Mouse (Mus musculus) cerebellum, adult 9-10 months (tissue): ENCODE results near the gene Npc1l1.
"Not testable (repeated sequence)": the region's sequence is repeated elsewhere in the genome, so short reads cannot be mapped to it uniquely, and the experiment has no call there.

Experiments
- DNase-seq: peaks from one replicate; pipeline ENCODE4 v3.0.0; 2022

The Npc1l1 gene

DNA sequence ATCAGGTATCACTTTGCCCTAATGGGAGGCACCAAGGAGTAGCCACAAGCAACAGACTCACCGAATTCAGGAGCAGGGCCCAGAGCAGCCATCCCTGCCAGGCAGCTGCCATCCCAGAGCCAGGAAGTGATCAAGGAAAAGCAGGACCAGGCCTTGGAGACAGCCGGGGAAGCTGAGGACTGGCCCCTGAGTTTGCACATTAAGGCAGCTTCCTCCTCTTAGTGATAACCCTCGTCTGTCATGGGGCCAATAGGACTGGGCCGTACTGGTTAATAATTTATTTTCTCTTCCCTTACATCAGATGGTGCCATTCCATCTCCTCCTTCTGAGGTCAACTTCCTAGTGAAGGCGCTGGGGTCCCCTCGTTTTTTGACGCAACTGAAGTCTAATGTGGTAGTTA lies at the start of gene Npc1l1:
Gene Npc1l1, minus strand, starts transcription at position 132 of the 400 bp plus-strand sequence.
- DNase-seq, result no peak

DNA sequence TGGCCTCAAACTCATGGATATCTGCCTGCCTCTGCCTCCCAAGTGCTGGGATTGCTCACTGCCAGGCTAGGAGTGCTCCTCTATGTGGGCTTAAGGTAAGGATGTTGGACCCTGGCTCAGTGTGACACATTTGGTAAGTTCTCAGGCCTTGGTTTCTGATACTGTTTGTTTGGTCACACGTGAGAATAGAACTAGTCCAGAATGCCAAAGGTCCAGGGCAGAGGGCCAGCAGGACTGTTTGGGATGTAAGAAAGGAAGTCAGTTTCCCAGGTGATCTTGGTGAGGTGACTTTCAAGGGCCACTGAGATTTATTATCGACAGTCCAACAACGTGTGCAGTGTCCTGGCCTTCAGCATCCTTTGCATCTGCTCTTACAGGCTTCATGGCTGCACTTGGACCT lies 46.5 kb upstream of the Npc1l1 start:
- no peak for DNase-seq

DNA sequence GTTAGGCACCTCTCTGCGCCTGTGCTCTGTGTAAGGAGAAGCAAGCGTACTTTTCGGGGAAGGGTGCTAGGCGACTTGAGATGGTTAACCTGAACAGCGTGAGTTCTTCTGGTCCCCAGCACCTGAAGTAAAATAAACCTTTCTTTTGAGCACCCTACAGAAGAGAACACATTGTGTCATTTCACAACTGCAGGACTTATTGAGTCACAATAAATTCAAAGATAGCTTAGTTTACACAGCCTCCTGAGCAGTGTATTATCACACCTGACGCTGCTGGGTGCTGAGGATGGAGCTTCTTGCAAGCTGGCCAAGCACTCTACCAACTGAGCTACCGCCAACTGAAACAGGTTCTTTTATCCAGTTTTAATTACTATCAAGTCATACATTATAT lies 45.1 kb upstream of the Npc1l1 start:
- no peak for DNase-seq

DNA sequence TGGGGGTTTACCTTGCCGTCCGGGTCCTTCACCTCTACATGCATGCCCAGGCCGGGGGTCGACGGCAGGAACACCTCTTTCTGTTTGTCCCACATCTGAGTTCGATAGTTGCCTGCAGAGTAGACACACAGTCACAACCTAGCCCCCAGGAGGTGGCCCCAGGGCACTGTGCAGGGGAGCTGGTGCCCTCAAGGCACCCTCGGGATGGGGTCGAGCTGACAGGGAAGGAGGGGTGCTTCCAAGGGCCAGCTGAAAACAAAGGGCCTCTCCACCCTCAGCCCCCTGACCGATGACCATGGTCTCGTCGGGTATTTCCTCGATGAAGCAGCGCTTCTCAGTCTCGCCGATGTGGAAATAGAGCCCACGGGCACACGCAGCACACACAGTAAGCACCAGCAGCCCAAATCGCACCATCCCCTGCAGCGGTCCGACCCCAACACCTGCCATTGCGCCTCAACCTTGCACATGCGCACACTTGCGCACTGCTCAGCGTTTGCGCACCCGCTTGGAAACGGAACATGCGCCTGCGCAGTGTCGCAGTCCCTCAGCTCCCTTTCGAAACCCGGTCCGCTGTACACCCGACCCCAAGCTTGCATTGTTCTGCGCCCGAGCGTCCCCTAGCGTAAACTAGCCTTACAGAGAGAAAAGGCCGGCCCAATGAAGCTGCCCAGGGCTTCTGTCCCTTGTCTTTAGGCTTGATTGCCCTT lies 44.6 kb upstream of the Npc1l1 start, which contains the start of gene Tmed4:
Gene Tmed4, minus strand, starts transcription at position 484 of the 707 bp plus-strand sequence.
- peak; percentile 99 for DNase-seq

DNA sequence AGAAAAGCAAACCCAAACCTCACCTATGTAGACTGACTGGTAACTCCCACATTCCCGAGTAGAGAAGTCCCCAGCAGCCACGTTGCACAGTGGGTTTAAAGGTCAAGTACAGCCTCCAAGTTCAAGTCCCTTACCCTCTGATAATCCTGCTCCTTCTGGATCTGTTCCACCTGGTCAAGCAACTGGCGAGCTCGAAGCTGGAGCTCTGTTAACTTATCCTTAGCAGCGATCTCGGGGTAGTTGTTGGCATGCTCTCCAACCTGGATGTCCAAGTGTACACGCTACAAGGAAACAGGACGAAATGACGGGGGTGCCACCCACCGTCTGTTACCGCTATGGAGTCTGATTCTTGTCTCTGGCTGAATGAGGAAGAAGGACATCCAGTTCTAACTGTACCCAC lies 43.7 kb upstream of the Npc1l1 start:
- no peak for DNase-seq

DNA sequence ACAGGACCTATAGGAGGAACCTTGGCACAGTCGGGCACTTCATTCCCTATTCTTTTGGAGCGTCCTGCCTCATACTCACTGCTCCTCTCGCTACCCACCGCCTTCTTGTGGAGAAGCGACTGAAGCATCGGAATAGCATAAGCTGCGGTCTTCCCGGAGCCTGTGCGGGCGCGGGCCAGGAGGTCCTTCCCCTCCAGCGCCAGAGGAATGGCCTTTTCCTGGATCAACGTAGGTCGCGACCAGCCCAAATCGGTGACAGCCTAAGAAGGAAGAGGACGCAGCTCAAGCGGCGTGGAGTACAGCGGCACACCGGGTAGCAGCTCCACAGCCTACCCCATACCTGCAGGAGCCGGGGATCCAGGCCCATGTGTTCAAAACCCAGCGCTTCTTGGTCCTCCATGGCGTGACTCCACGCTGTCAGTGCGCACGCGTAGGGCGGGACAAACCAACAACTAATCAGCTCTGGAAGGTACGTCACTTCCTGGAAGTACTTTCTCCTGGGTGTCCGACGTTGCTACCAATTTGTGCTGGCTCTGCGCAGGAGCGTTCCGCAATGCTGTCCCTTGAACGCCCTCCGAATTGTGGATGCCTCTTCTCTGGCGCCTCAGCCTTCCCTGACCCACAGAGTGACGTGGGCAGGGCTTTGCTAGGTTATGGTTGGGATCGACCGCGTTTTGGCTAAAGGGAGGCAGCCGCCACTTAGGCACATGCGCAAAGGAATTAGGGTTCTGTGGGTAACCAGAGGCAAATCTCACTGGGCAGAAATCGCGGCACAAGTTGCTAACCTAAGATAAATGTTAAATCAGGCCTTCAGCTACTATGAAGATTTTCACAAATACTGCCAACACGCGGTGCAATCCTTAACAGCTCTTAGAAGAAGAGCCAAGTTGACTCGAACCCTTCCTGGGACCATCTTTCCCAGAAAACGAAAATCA lies 37.6 kb upstream of the Npc1l1 start, which contains the start of gene Ddx56:
Gene Ddx56, minus strand, starts transcription at position 453 of the 935 bp plus-strand sequence.
- DNase-seq, result peak; percentile 97

DNA sequence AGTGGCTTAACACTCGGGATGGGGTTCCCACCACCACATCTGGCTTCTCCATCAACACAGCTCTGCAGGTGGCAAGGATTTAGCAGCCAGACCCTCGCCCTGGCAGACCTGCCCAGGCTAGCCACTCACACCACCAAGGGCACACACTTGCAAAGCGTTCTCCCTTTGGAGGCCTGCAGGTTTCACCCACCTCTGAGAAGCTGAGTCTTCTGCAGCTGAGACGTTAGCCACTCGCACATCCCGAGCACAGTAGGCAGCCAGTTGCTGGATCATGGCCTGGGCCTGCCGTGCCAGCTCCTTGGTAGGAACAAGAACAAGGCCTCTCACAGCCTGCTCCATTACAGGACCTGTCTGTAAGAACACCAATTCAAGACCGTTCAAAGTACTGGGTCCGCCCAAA lies 36.7 kb upstream of the Npc1l1 start:
- DNase-seq, result no peak

DNA sequence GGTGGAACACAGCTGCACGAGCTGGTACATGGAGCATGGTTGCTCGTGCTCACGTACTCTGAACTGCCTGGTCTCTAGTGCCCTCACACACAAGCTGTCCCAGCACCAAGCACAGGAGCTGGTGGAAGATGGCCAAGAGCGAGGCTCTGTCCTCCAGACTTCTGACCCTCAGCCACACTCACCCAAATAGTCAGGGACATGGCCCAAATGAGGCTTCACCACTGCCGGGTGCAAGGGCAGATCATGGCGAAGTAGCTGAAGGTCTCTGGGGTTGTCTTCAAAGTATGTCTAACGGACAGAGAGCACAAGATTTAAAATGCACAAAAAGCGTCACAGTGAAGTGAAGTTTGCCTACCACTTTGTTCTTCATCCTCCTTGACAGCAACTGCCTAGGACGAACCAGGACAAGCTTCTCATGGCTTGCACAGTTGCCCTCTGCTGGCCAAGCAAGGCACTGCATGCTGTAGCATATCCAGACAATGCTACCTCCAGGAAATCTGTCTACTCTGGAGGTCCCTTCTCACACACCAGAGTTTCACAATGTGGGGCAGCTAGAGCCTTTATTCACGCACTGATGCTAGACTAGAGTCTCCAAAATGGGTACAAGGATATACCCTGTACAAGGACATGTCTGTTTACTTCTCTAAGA lies 31.6 kb upstream of the Npc1l1 start:
- DNase-seq, result peak; percentile 73

DNA sequence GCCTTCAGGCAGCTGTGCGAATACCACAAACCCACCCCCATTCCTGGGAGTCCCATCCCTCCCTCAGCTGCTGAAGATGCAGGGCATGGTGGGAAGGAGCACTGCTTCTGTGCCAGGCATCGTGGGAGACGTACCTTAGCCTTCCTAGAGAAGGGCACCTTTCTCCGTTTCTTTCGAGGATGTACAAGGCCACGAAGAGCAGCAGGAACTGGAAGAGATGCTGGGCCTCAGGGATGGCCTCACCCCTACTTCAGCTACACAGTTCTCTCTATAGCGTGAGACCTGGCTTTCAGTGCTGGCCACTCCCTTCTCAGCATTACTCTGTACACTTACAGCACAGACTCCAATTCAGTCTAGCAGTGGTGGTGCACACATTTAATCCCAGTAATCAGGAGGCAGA lies 29.5 kb upstream of the Npc1l1 start:
- DNase-seq, result no peak

DNA sequence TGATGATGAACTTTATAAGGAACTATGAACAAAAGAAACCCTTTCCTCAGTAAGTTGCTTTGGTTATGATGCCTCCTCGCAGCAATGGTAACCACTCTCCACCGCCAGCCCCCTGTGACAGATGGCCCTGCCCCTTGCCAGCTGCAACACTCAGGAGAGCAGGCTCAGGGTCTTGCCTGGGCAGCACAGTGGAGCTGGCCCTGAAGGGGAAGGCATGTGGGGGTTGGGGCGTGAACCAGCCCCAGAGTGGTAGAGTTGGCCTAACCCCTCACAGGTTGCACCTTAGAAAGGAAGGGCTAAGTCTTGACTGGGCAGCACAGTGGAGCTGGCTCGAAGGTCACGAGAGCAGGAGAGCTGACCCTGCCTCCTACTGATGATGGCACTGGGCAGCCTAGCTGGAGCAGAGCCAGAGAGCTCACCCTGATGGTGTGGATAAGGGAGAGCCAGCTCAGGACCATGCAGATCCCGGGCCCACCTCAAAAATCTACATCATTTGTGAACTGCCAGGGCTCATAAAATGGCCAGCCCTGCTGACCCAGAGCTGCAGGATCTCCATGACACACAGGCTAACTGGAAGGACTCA lies 26.6 kb upstream of the Npc1l1 start:
- no peak for DNase-seq

DNA sequence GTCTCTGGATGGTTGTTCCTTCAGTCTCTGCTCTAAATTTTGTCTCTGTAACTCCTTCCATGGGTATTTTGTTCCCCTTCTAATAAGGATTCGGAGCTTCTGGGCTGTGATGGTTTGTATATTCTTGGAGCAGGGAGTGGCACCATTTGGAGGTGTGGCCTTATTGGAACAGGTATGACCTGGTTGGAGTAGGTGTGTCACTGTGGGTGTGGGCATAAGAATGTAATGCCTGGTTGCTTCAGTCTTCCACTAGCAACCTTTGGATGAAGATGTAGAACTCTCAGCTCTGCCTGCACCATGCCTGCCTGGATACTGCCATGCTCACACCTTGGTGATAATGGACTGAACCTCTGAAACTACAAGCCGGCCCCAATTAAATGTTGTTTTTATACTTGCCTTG lies 24.7 kb upstream of the Npc1l1 start:
- not testable (repeated sequence) for DNase-seq

DNA sequence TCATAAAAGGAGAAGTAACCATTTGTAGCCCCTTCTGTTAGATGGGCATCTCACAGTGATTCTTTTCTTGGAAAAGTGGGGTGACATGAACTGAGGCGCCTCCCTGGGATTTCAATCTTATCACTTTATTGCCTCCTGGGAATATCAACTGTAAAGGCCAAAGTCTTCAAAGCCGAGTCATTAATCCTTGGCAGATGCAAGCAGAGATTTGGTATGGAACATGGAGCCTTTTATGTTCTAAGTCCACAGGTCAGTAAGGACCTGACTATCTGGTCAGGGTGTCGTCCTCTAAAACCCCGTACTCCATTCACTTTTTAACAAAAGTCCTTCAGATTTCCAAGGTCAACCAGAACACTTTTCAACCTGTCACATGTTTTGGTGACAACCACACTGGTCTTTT lies 22.9 kb upstream of the Npc1l1 start:
- DNase-seq, result no peak

DNA sequence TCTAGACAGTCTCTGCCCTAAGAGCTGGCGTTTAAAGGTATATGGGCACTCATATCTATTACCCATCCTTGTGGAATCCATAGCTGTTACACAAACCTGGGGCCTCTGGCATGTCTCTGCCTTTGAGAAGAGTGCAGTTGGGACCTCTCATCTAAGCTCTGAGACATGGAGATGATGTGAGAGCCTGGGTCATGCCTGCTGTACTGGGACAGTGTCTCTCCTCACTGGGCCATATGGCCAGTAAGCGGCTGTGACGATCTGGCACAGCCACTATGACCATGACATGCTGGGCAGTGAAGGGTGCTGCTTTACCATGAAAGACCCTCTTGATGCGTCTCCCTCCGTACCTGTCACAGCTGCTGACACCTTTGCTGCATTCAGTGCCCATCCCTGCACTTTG lies 22.3 kb upstream of the Npc1l1 start:
- no peak for DNase-seq

DNA sequence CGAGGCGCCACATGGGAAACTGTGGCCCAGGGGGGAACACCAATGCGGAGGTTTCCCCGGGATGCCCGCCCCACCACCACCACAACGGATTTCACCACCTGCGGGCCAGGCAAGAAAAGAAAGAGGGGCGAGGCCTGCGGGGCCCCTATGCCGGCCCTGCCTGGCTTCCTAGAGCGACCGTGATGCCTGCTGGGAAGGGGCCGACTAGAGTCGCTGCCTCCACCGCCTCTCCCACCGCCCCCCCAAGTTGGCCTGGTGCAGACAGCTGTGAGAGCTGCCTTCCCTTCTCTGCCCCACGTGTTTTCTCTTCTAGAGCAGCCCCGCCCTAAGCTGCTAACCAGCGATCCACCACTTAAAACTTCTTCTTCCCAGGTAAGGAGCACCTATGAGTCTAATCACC lies 14.8 kb upstream of the Npc1l1 start:
- DNase-seq, result no peak

DNA sequence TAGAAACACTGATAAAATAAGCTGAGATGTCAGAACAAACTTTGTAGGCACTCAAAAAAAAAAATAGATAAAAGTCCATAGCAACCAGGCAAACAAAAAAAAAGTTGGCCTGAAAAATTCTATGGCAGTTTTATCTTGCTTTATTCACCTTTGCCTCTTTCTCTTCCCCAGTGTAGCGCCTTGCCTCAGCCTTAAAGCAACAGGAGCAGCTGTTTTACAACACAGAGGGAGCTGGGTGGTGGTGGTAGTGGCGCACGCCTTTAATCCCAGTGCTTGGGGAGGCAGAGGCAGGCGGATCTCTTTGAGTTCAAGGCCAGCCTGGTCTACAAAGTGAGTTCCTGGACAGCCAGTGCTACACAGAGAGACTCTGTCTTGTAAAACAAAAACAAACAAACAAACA lies 3.1 kb upstream of the Npc1l1 start:
- DNase-seq, result no peak

DNA sequence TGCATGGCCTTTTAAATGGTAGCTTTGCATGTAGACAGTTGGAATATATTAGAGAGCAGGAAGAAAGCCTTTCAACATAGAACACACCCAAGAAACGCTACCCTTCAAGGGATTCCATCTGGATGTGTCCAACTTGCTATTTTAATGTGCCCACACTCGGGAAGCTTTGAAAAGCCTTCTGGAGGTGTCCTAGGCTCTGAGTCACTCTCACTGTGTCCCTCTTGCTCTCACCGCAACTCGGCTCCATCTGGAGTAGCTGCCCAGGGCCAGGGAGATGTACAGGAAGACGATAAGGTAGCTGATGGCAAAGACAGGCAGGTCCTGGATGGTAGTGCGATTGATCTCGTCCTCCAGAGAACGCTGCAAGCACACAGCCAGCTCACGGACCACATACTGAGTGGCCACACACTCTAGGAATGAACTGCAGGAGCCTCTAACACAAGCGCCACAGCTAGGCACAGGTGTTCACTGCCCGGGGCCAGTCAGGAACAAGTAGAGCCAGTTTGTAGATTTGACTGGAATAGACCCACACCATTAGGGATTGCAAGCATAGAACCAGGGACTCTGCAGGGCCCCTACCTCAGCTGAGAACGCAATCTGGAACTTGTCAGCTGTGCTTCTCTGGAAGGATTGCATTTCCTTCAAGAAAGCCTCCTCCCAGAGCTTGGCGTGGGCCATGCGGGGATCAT lies 5.3 kb downstream of the Npc1l1 start:
- no peak for DNase-seq

DNA sequence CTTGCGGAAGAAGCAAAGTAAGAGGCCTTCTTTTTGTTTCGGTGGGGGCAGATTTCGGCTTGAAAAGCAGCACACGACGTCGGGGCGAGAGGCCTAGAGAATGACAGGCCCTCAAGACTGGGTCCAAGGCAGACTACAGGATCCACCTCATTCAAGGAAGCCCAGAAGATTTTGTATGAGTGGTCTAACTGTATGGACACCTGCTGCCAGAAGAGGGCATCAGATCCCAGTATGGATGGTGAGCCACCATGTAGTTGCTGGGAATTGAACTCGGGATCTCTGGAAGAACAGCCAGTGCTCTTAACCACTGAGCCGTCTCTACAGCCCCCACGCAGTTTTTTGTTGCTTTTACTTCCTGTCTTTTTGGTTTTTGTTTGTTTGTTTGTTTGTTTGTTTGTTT lies 7.8 kb downstream of the Npc1l1 start:
- no peak for DNase-seq

DNA sequence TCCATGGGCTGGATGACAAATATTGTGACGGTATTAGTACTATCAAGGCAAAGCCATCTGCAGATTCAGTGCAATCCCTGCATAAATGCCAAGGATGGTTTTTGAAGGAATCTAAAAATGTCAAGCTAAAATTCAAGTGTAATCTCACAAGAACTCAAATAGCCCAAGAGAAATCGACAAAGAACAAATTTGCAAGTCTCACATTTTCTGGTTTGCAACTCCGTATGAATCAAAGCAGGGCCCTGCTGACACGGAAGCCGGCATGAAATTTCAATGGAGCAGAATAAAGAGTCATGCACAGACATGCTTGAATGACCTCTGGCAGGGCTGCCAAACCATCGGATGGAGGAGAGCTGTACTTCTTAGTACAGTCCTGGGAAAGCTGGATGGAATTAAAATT lies 10.0 kb downstream of the Npc1l1 start:
- DNase-seq, result no peak

DNA sequence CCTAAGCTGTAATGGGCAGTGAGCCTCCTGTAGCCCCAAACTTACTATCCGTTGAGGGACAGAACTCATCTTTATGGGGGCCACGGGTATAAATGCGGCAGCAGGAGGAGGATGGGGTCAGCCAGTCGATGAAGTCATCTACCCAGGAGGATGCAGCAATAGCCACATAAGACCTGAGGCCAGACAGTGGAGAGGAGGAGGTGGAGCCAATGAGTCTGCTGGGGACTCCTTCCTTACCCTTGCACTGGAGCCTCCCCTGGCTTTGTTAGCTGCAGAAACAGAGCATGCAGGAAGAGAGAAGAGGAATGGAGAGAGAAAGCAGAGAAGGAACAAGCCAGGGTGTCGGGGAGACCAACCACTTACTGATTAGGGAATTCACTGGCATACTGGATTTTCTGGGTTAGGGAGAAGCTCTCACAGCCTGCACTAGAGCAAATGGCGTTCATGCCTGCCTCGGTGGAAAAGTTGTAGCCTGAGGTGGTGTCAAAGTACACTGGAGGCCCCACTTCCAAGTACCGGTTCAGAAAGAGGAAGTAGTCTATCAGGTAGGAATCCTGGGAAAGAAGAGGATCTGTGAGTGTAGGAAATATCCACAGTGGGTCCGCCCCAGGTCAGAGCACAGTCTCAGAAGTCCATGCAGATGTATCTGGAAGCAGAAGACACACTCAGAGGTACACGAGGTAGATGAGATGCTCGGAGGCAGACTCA lies 11.6 kb downstream of the Npc1l1 start:
- no peak for DNase-seq

DNA sequence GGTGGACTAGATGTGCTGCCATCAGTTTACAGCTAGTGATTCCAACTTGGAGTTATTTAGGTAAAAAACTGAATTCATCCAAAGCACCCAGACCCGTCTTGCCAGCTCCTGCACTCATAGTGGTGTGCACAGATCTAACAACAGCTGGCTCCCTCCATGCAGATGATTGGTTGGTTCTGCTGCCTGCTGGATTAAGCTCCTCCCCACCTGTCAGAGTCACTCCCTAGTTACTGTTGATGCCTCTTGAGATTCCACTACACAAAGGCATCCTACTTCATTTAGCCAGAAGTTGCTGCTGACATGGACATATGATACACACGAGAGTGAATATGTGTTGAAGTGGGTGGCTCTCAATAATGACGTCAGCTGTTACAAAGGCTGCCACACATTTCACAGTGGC lies 13.1 kb downstream of the Npc1l1 start:
- DNase-seq, result no peak

DNA sequence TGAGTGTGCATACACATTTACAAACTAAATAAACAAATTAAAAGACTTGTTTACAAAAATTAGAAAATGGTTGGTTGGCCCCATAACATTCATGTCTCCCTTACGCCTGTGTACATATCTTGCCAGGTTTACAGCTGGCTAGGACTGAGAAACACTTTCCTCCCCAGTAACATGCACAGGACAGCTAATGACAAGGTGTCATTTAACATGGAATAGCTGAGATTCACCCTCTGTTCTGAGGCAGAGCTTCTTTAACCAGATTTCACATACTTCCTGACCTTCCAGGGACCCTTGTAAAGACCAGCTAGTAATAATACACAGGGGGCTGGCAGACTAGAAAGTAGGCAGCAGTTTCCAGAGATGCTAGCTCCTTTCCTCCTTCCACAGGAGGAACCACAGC lies 21.8 kb downstream of the Npc1l1 start:
- no peak for DNase-seq

DNA sequence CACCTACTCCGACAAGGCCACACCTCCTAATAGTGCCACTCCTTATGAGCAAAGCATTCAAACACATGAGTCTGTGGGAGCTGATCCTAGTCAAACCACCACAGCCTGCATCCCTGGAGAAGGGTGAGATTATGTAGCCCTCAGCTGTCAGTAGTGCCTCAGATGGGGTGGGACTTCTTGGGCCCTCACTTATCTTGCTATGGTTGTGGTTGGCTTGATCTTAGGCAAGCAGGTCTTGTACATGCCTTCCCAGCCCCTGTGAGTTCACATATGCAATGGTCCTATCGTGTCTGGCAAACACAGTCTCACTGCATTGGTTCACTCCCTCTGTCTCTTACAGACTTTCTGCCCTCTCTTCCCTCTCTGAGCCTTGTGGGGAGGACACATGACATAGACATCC lies 22.9 kb downstream of the Npc1l1 start:
- DNase-seq, result no peak
